Mouse (Mus musculus): ENCODE measurements around the gene Cog4. TPM values are rescaled to one million over a fixed set of nuclear protein-coding genes. Genes with fewer than 3 reads are reported as not detected.

The Cog4 gene
- polyA plus RNA-seq (2012; ENCODE audit: insufficient read depth, insufficient read length, missing spikeins), result 52.6 and 53.8 TPM in 2 replicates

DNA sequence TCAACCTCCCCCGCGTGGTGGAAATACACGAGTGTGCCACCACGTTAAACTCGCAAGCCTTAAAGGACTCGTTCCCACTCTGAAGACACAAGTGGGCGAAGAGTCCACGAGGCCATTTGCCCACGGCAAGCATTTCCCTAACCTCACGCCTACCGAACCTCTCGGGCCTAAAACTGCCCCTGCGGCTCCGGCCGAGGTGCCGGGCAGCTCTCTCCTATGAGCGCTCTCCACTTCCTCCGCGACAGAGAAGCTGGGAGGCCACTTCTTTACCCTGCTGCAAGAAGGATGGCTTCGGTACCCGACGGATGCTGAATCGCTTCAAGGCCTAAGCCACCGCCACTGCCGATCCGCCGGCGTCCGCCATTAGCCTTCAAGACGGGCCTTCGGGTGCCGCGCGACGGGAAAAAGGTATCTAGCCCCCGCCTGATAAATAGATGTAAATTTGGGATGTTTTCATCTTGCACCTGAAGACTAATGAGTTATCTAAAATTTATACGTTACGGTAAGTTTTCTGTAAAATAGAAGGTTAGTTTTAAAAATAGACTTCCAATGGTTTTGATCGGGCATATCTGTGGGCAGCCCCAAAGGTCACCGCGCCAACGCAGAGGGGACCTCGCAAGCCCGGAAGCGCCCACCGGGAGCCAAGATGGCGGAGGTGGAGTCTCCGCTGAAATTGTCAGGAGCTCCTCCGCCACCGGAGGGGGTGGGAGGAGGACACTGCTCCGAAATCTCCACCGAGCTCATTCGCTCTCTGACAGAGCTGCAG lies at the start of gene Cog4, which contains the start of gene Sf3b3:
TSS of gene Cog4 (plus strand) at position 196 of the 766 bp plus-strand sequence.
TSS of gene Sf3b3 (minus strand) at position 383 of the 766 bp plus-strand sequence.
- peak within 1 kb of the TSS; percentile 90 for H3K27ac ChIP-seq (replicated peaks; ENCODE audit: low read depth, low read length)
- peak within 1 kb of the TSS; percentile 80 for H3K4me3 ChIP-seq (ENCODE audit: insufficient read depth, low read depth, low read length)
- peaks cover 3% of the 10 kb centered on the region; the same call in 1 of the 2 replicates for H3K4me1 ChIP-seq (ENCODE audit: control insufficient read depth, insufficient read depth, insufficient read length, low read length)

DNA sequence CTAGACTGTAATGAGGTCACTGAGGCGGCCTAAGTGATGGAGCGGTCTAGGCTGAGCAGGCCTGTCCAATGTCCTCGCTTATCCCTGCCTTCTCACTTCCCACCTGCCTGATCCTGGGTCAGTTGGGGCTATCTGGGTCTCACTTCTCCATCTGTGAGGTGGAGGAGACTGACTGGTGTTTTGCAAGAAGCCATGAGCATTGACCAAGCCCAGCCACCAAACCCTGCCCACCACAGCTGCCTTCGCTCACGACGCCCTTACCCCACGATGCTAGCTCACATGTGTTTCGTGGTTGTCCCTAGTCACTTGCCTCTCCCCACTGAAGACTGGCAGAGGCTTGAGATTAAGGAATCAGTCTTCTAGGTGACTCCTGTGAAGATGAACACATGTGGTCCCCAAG lies 49.3 kb upstream of the Cog4 start:
- H3K4me3 ChIP-seq (ENCODE audit: insufficient read depth, low read depth, low read length), result no peak overlapping the region
- H3K27ac ChIP-seq (replicated peaks; ENCODE audit: low read depth, low read length), result no peak overlapping the region
- peaks cover 21% of the 10 kb centered on the region for H3K4me1 ChIP-seq (ENCODE audit: control insufficient read depth, insufficient read depth, insufficient read length, low read length)

- H3K4me1 ChIP-seq (ENCODE audit: control insufficient read depth, insufficient read depth, insufficient read length, low read length), result peaks cover 14% of the 10 kb centered on the region
- no peak overlapping the region for H3K4me3 ChIP-seq (ENCODE audit: insufficient read depth, low read depth, low read length)
- H3K27ac ChIP-seq (replicated peaks; ENCODE audit: low read depth, low read length), result peak overlapping the region; percentile 79
These were observed 43.4 kb upstream of the Cog4 start for GRCm38 (mm10) chr8:110802988-110803387.

DNA sequence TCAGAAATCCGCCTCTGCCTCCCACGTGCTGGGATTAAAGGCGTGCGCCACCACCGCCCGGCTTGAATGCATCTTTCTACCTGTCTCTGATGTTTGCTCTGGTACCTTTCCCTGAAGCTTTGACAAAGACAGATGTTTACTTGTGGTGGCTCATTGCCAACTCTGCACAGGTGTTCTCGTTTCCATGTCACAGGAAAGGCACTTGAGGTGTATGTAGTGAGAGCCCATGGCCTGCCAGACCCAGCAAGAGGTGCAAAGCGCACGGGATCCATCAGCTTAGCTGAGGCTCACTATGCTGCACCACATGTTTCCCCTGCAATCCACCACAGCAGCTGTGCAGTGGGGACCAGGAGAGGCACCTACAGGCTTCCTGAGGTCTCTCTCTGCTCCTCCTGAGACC lies 42.5 kb upstream of the Cog4 start:
- no peak overlapping the region for H3K4me3 ChIP-seq (ENCODE audit: insufficient read depth, low read depth, low read length)
- H3K4me1 ChIP-seq (ENCODE audit: control insufficient read depth, insufficient read depth, insufficient read length, low read length), result peaks cover 19% of the 10 kb centered on the region
- no peak overlapping the region for H3K27ac ChIP-seq (replicated peaks; ENCODE audit: low read depth, low read length)

DNA sequence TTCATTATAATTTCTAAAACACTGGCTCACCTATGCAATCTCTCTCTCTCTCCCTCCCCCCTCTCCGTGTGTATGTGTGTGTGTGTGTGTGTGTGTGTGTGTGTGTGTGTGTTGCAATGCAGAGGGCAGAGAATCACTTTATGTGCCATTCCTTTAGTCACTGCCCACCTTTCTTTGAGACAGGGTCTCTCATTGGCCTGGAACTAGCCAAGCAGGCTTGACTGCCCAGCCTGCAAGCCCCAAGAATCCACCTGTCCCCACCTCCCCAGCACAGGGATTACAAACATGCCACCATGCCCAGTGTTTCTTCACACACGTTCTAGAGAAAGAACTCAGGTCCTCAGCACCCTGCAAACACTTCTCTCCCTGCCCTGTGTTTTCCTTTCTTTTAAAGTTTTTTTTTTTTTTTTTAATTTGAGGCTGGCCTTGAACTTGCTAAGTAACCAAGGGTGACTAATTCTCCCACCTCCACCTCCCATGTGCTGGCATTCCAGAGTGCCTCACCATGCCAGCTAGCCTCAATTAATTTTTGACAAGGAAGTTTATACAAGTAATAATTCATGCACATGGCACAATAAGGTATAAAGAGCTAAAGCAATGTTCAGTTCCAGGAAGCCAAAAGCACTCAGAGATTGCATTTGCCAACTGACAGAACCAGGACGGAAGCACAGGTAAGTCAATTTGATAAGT lies 41.4 kb upstream of the Cog4 start:
- H3K27ac ChIP-seq (replicated peaks; ENCODE audit: low read depth, low read length), result no peak overlapping the region
- peaks cover 28% of the 10 kb centered on the region for H3K4me1 ChIP-seq (ENCODE audit: control insufficient read depth, insufficient read depth, insufficient read length, low read length)
- 0 out of 2 replicates have a peak overlapping the region, but pooled peaks have one; percentile 26 for H3K4me3 ChIP-seq (ENCODE audit: insufficient read depth, low read depth, low read length)

DNA sequence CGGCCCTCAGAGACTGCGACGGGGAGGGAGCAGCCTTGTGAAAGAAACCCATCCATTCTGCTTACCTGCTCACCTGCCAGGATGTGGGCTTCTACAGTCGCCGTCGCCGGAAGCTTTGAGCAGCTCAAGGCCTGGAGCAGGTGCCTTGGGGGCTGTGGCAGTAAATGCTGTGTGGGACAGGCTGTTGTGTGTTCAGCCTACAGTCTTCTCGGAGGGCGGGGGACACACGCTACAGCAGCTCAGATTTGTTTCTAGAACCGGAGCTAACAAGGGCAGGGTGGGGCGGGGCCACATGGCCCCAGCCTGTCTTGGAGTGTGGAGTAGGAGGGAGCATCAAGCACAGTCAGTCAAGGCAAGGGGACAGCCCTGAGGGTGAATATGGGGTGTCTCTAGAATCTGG lies 40.7 kb upstream of the Cog4 start, which contains the start of gene Il34:
TSS of gene Il34 (minus strand) at position 256 of the 400 bp plus-strand sequence.
- H3K4me1 ChIP-seq (ENCODE audit: control insufficient read depth, insufficient read depth, insufficient read length, low read length), result peaks cover 29% of the 10 kb centered on the region
- H3K4me3 ChIP-seq (ENCODE audit: insufficient read depth, low read depth, low read length), result peak within 1 kb of the TSS; percentile 26; the same call in 1 of the 2 replicates
- no peak within 1 kb of the TSS for H3K27ac ChIP-seq (replicated peaks; ENCODE audit: low read depth, low read length)

DNA sequence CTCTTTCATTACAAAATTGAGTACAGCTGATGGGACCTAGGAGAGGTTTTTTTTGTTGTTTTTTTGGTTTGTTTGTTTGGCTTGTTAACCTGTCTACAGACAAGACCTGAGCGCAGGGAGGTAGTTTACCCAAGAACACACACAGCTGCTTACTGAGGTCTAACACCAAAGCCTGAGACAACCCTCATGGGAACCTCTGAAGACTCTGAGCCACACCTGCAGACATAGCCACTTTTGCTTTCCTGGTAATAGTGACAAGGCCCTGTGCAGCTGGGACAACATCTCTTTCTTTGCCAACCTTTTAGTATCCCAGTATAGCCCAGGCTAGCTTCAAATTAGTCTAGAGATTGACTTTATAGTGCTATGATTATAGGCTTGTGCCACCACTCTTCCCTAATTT lies 40.3 kb upstream of the Cog4 start:
- H3K27ac ChIP-seq (replicated peaks; ENCODE audit: low read depth, low read length), result no peak overlapping the region
- peaks cover 31% of the 10 kb centered on the region for H3K4me1 ChIP-seq (ENCODE audit: control insufficient read depth, insufficient read depth, insufficient read length, low read length)
- no peak overlapping the region for H3K4me3 ChIP-seq (ENCODE audit: insufficient read depth, low read depth, low read length)

DNA sequence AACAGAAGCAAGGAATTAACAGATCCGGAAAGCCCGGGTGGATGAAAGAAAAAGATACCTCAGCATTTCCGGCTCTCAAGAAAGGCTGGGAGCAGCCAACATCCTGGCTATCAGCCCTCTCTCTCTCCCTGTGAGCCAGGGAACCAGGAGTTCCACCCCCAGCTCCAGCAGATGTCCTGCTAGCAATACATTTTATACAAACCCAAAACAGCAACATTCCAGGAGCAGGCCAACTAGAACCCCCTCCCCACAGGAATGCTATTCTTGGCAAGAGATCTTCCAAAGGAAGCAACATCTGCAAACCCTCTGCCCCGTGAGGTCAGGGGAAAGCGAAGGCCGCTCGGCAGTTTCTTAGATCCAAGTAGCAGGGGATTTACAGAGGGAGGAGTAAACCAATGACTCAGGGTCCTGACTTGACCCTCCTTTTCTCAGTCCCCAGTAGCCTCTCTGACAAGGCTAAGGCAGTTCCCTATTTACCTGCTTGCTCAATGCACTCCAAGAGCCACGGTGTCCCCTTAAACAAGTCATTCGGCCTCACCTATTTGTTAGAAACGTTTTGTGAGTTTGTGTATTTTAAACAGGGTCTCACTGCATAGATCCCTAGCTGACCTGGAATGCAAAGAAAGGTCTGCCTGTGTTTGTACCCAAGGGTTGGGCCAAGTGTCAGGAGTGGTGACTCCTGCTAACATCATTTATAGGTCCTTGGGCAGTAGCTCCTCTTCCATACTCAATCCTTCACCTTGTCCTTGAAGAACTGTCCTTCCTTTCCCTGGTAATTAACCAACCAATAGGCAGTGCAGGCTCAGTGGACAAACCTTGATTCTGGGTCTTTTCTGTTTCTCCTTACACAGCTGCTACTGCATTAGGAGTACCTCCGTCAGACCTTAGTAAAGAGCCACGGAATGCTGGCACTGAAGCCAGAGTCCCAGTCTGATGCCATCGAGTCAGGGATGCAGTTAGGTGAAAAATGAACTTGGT lies 37.6 kb upstream of the Cog4 start:
- peaks cover 20% of the 10 kb centered on the region for H3K4me1 ChIP-seq (ENCODE audit: control insufficient read depth, insufficient read depth, insufficient read length, low read length)
- peak overlapping the region; percentile 51 for H3K27ac ChIP-seq (replicated peaks; ENCODE audit: low read depth, low read length)
- H3K4me3 ChIP-seq (ENCODE audit: insufficient read depth, low read depth, low read length), result no peak overlapping the region

GRCm38 (mm10) chr8:110809831-110810230 lies 36.6 kb upstream of the Cog4 start:
- peak overlapping the region; percentile 51 for H3K27ac ChIP-seq (replicated peaks; ENCODE audit: low read depth, low read length)
- H3K4me3 ChIP-seq (ENCODE audit: insufficient read depth, low read depth, low read length), result no peak overlapping the region
- H3K4me1 ChIP-seq (ENCODE audit: control insufficient read depth, insufficient read depth, insufficient read length, low read length), result peaks cover 20% of the 10 kb centered on the region

DNA sequence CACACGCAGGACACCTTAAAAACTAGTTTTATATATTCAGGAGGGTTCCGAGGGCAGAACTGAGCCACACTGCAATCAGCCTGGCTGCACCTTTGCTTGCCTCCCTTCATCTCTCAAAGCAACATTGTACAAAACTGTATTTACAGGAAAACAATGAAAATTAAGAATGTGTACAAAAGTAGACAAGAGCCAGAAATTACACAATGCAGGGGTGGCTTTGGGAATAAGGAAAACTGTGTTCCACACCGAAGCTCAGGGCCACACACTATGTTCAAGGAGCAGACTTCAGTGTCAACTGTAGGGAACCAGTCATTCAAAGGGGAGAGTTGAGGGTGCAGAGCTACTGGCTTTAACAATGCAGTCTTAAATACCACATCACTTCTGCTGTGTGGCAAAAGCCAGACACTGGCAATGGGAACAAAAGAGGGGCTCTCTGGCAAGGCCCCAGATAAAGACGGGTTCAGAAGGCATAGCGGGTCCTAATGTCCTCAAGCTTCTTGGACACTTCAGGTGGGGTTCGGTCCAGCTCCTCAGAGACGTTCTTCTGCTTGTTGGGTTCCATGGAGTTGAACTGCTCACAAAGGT lies 35.8 kb upstream of the Cog4 start:
- Histone ChIP-seq H3K4me3 (ENCODE audit: insufficient read depth, low read depth, low read length) (no peak overlapping the region), H3K27ac (replicated peaks; ENCODE audit: low read depth, low read length) (peak overlapping the region; percentile 20; the same call in 1 of the 2 replicates), H3K4me1 (ENCODE audit: control insufficient read depth, insufficient read depth, insufficient read length, low read length) (peaks cover 20% of the 10 kb centered on the region)

DNA sequence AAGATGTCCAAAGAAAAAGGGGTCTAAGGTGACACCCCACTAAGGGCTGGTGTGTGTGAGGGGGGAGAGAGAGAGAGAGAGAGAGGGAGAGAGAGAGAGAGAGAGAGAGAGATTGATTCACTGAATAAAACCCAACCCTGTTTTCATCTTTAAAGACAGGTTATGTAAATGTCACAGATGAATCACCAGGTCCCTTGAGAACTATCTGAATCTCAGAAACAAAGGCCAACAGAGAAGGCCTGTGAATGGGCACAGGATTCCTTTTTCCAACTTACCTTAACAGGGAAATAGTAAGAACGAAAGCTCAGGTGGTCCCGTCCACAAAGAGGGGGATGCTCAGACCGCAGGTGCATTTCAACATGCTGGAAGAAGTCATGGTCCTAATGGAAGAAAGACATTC lies 35.3 kb upstream of the Cog4 start:
- Histone ChIP-seq H3K4me3 (ENCODE audit: insufficient read depth, low read depth, low read length) (no peak overlapping the region), H3K4me1 (ENCODE audit: control insufficient read depth, insufficient read depth, insufficient read length, low read length) (peaks cover 20% of the 10 kb centered on the region), H3K27ac (replicated peaks; ENCODE audit: low read depth, low read length) (peak overlapping the region; percentile 20; the same call in 1 of the 2 replicates)

GRCm38 (mm10) chr8:110811793-110812192 lies 34.6 kb upstream of the Cog4 start:
- Histone ChIP-seq H3K27ac (replicated peaks; ENCODE audit: low read depth, low read length) (no peak overlapping the region), H3K4me3 (ENCODE audit: insufficient read depth, low read depth, low read length) (no peak overlapping the region), H3K4me1 (ENCODE audit: control insufficient read depth, insufficient read depth, insufficient read length, low read length) (peaks cover 20% of the 10 kb centered on the region)

DNA sequence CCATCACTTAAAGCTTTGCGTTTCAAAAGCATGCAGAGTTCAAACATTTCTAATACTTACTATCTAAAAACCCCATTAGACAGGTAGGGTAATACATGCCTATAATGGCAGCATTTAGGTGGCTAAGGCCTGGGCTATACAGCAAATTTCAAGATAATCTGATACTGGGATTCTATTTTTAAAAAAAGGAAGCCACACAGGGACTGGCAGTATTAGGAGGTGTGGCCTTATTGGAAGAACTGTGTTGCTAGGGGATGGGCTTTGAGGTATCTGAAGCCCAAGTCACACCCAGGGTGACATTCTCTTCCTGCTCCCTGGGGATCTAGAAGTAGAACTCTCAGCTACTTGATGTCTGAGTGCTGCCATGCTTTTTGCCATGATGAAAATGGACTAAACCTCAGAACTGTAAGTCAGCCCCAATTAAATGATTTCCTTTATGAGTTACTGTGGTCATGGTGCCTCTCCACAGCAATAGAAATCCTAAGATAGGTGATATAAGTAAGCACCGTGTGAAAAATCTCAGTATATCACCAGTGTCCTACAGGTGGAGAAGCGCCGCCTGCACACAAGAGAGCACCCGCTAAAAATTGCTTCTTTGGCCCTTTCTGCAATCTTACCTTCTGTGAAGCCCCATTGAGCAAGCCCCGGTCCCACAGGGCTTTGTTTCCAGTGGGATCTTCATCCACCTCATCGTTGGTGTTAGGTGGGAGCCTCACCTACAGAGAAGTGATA lies 33.9 kb upstream of the Cog4 start:
- Histone ChIP-seq H3K4me1 (ENCODE audit: control insufficient read depth, insufficient read depth, insufficient read length, low read length) (peaks cover 20% of the 10 kb centered on the region), H3K27ac (replicated peaks; ENCODE audit: low read depth, low read length) (no peak overlapping the region), H3K4me3 (ENCODE audit: insufficient read depth, low read depth, low read length) (no peak overlapping the region)

Measured in brown adipose tissue, adult 24 weeks (tissue).